Mouse (Mus musculus) spleen, adult 18-20 months (tissue): Measurements from ENCODE around the gene Wfdc18.
A peak's percentile ranks its signal among the peaks of the same experiment; 100 is the strongest.

Experiments
- DNase-seq, 2 experiments: peaks; one replicate each; pipeline ENCODE4 v3.0.0; 2022; ENCODE audit warnings: mixed read lengths in 2 of 2

The Wfdc18 gene

GRCm38 (mm10) chr11:83708715-83709114 lies at the start of gene Wfdc18:
Gene Wfdc18 (plus strand): TSS chr11:83709015.
- DNase-seq: no peak

DNA sequence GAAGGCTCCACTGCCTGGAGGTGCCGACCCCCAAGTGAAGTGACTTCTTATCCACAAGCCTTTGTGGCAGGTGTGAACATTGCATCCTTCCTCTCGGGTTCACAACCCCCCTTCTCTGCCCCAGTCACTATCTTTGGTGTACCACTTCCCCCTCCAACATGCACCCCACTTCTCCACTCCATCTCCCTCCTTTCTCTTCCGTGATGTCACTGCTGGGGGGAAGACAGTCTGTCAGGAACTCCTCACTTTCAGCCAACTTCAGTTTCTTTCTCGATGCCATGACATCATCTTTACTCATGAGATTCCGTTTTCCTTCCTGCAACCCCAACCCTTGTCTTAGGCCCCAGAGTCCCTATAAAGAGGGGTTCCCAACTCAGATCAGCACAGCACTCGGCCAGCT lies 46.6 kb upstream of the Wfdc18 start, which contains the start of gene Ccl4:
Gene Ccl4, plus strand, starts transcription at position 381 of the 400 bp plus-strand sequence.
- no peak for DNase-seq

DNA sequence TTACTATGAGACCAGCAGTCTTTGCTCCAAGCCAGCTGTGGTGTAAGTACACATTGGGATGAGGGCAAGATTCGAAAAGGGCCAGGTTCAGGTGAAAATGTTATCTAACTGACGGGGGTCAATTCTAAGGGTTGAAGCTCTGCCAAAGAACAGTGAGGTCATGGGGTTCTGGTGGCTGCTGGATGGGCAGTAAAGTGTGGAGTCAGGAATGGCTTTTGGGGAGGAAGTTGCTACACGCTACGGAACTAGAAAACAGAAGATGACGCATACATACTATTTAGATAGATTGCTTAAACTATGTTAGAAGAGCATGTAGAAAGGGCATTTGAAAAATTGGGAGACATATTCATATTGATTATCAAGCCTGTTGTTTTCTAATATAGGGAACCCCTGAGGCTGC lies 45.3 kb upstream of the Wfdc18 start:
- DNase-seq: no peak

DNA sequence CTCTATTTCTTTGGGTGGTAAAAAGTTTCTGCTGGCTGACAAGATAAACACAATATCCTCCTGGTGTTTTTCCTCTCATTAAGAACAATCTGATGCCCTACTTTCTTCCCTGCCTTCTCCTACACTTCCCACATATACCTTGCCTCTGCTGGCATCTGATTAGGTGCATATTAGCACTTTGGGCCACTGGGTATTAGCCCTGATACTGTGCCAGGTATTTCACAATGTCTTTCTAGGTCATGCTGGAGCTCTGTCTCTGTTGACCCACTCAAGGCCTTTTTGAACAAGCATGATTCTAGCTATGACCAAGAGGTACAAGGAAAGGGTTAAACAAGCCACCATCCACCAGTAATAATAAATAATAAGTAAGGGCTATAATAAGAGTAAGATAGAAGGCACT lies 37.1 kb upstream of the Wfdc18 start:
- no peak for DNase-seq

- no peak for DNase-seq
Observed at GRCm38 (mm10) chr11:83675665-83676064, 33.1 kb upstream of the Wfdc18 start.

DNA sequence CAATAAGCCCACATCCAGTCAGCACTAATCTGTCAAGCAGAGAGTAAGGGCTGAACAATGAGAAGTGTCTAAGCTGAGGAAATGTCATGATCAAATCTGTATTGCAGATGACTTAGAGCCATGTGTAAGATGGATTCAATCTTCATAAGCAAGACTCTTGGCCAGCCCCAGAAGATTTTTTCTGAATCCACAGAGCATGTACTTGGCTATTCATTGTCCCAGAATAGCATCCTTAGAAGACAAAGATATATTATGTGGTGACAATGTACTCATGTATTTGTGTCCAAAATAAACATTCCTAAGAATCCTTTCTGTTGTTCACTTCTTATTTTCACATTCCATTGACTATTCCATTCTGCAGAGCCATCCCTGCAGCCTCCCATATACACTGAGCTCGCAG lies 18.9 kb upstream of the Wfdc18 start:
- no peak for DNase-seq

DNA sequence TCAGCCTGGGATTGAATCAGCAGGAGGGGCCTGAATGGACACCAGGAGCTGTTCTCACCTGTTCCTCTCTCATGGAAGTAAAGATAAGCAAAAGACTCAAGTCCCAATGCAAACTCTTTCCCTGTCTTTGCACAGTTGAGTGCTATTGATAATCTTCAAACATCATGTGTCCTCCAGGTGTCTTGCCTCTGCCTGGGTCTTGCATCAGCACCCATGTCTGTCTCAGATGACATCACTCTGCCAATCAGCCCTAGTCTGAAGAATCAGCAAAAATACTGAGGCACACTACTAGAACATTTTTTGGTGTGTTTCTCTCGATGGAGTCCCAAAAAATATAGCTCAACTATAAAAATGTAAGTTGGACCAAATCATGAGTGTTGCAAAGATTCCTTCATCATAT lies 16.8 kb upstream of the Wfdc18 start:
- no peak for DNase-seq

- DNase-seq: no peak
Observed at GRCm38 (mm10) chr11:83703705-83704104, 5.1 kb upstream of the Wfdc18 start, which contains the start of gene Wfdc17. Gene Wfdc17 (plus strand): TSS chr11:83703991.

- no peak for DNase-seq
Observed at GRCm38 (mm10) chr11:83709683-83710082, 868 bp downstream of the Wfdc18 start.

DNA sequence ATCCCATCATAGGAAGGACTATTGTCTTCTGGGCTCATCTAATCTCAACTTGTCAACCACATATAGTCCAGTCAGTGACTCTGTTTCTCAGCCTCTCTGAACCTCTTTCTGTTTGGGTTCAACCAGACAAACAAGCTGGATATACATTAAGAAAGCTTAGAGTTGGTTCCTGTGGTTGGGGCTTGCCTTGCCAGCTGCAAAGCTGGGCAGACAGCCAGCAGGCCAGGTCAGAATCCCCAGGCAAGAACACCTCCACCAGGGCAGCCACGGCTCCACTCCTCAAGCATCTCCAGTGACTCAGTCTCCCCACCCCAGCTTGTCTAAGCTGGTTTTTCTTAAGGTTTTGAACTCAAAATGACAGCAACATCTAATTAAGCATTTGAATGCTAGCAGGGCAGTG lies 3.9 kb downstream of the Wfdc18 start:
- DNase-seq: no peak

DNA sequence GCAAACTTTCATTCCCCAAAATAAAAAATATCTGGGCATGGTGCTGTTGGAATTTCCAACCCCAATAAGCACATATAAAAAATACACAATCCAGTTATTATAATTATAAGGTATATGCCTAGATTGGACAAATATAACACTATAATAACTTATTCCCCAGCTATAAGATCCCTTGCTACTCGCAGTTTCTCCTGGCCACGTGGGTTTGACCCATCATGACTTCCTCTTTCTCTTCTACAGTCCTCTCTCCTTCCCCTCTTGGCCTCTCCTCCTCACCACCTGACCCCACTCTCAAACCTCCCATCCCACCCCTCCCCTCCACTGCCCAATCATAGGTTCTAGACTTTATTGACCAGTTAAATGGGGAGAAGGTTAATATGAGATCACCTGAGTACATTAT lies 5.1 kb downstream of the Wfdc18 start:
- DNase-seq: no peak

- no peak for DNase-seq
Observed at GRCm38 (mm10) chr11:83717042-83717665, 8.3 kb downstream of the Wfdc18 start.

GRCm38 (mm10) chr11:83720766-83721165 lies 12.0 kb downstream of the Wfdc18 start:
- DNase-seq: no peak

DNA sequence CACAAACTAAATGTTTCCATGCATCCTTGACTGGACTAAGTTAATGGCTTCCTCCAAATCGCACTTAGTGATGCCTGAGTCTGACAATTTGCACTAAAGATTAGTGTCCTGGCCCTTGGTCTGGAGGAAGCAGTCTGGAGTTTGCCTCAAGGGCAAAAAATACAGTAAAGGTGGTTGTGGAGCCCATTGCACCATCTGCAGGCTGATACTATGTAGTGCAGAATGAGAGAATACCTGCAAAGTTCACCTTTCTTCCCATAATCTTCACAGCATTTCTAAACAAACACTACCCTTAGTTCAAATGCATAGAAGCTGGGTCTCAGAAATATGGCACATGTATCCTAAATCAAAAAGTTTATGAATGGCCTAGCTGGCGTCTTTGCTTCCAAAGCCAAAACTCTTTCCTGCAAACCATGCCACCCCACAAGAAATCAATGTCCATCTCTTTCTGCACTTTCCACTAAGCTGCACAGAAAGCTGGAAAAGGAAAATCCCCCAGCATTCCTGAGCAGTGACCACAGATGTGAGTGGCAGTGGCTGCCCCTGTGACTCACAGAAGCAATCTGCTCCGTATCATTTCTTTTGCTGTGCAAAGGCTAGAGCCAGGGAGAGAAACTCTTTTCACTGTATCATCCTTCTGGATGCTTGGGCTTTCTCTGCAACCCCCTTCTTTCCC lies 20.1 kb downstream of the Wfdc18 start:
- no peak for DNase-seq

GRCm38 (mm10) chr11:83731116-83731515 lies 22.3 kb downstream of the Wfdc18 start:
- no peak for DNase-seq

DNA sequence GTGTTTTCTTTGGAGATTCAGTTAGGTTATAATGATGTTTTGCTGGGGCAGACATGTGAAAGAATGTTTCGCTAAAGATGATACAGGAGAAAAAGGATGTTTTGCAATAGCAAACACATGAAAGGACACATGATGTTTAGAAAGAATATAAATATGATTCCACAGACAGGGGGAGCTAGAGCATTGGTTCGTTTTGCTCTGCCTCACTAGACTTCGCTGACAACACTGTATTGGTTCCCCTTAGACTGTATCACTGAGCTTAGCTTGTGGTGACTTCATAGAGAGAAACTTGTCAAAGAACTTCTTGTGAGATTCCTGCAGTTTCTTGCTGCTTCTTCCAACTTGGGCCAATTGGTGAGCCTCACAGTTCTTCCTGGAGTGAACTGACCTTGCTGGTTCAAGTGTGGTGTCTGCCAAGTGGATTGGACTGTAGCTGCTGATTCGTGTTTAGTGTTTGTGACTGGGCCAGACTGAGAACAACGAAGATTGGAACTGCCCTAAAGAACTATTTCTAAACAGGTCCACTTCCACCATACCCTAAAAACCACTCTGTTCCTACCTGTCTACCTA lies 24.3 kb downstream of the Wfdc18 start:
- DNase-seq: no peak

DNA sequence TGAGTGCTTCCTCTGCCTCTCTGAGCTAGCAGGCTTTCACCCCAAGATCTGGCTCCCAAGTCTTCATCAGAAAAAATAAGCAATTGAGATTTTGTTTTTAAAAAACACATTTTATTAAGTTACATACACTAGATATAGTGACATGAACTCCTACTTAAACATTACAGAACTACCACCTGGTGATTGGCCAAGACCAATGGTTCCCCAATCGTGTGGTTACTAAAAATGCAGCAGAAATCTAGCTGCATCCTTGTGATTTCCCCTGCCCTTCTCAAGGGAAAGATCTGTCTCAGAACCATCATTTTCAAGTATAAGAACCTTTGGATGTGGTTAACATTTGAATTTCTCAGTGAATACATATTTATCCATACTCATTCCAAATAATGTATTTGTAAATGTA lies 25.4 kb downstream of the Wfdc18 start:
- DNase-seq: no peak

DNA sequence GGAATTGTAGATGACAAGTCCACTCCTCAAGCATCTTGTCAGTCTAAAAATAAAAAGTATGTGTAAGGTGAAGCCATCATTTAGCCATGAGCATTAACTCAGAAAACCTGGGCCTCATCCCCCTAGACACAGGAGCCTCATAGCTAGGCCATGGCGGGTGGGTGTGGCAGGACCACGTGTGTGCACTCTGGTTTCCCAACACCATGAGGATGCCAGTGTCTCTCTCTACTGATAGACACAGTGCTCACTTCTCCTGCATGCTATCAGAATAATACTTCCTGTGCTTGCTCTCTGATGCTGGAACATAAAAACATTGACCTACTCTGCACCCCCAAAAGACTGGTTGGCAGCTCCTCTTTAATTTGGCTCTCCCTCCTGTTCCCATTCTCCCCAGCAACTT lies 27.1 kb downstream of the Wfdc18 start:
- DNase-seq: no peak

GRCm38 (mm10) chr11:83737109-83737558 lies 28.3 kb downstream of the Wfdc18 start:
- peak in 1 of 2 experiments; percentile 17 for DNase-seq

DNA sequence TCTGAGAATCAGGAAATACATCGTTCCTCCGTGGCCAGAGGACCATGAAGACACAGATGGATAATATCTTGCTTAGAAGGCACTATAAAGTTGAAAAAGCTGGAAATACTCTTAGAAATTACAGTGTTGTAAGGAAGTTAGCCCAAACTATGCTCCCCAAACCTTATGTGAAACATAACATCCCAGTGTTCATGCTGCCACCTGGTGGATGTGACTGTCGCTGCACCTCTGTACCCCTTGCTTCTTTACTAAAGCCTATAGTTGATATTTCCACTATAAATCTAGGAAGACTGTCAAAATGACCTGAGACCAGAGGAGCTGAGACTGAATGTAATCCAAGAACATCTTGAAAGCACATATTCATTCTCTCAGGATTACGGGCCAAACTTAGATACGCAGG lies 30.4 kb downstream of the Wfdc18 start:
- peak; percentile 52 to 82 for DNase-seq

DNA sequence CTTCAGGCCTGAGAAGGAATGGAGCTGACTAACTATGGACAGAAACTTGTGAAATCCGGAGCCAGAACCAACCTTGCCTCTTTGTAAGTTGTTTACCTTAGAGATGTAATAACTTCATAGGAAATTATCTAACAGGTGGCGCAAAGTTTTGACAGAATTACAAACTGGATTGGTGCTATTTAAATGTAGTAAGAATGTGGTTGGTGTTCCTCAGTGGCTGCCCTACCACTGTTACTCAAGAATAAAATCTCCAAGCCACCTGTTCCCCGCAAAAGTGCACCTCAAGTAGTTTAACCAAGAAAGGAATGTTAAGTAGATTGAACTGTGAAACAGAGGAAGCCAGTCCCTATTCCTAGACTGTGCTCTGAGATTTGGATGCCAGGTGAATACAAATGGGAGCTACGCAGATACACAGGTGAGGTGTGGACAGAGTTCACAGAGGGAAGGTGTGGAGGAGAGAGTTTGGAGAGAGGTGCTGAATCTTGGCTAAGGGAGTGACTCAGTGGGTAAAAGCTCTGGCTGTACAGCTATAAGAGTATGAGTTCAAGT lies 31.7 kb downstream of the Wfdc18 start:
- DNase-seq: no peak

GRCm38 (mm10) chr11:83741841-83742240 lies 33.0 kb downstream of the Wfdc18 start:
- no peak for DNase-seq

- DNase-seq: peak in 1 of 2 experiments; percentile 26
Observed at GRCm38 (mm10) chr11:83742731-83743355, 34.0 kb downstream of the Wfdc18 start.
